Mouse (Mus musculus) lung, postnatal 0 days (tissue): Measurements from ENCODE around the gene Capn5. TPM values are rescaled to one million over a fixed set of nuclear protein-coding genes. Genes with fewer than 3 reads are reported as not detected.

ENCODE experiments used
- ATAC-seq: fragments of 200-750 bp; cut with Nextera tagmentation; 2 replicates; pipeline ENCODE4 v1.8.0; 2017; ENCODE audit warnings: moderate library complexity
- DNase-seq: peaks from one replicate; pipeline ENCODE4 v3.0.0-alpha.2; 2016; ENCODE audit warnings: low spot score
- H3K27ac ChIP-seq: fragments of 300-500 bp; sonication (generic); 2 replicates; pipeline ENCODE4 v1.5.1; 2014; ENCODE audit warnings: antibody characterized with exemption, mild to moderate bottlenecking, low read length, mixed read lengths
- H3K27me3 ChIP-seq: fragments of 300-500 bp; sonication (generic); replicated peaks from 2 replicates; pipeline ENCODE4 v1.6.1; 2014; ENCODE audit warnings: low read length, mixed read lengths; ENCODE audit not compliant: insufficient read depth
- H3K36me3 ChIP-seq: fragments of 300-500 bp; sonication (generic); 2 replicates; pipeline ENCODE4 v1.6.1; 2014; ENCODE audit warnings: low read length, mixed read lengths; ENCODE audit not compliant: insufficient read depth
- H3K4me1 ChIP-seq: fragments of 300-500 bp; sonication (generic); 2 replicates; pipeline ENCODE4 v1.6.1; 2014; ENCODE audit warnings: antibody characterized with exemption, low read depth, low read length, mixed read lengths; ENCODE audit not compliant: insufficient read depth
- H3K4me2 ChIP-seq: fragments of 300-500 bp; sonication (generic); replicated peaks from 2 replicates; pipeline ENCODE4 v1.6.1; 2014; ENCODE audit warnings: low read depth, mild to moderate bottlenecking, low read length, moderate library complexity, mixed read lengths
- H3K4me3 ChIP-seq: fragments of 300-500 bp; sonication (generic); 2 replicates; pipeline ENCODE4 v1.5.1; 2014; ENCODE audit warnings: low read depth, low read length
- H3K9ac ChIP-seq: fragments of 300-500 bp; sonication (generic); replicated peaks from 2 replicates; pipeline ENCODE4 v1.6.1; 2014; ENCODE audit warnings: low read depth, mild to moderate bottlenecking
- H3K9me3 ChIP-seq: fragments of 300-500 bp; sonication (generic); 2 replicates; pipeline ENCODE4 v1.6.1; 2016; ENCODE audit warnings: low read length, mixed read lengths
- CTCF ChIP-seq: IDR thresholded peaks from 2 replicates; pipeline ENCODE4 v1.5.1; 2016; ENCODE audit warnings: antibody characterized with exemption, mild to moderate bottlenecking
- EP300 ChIP-seq: IDR thresholded peaks from 2 replicates; pipeline ENCODE4 v1.6.1; 2016; ENCODE audit warnings: antibody characterized with exemption, mild to moderate bottlenecking, control low read depth
- WGBS: fragments of 180-500 bp; shearing (Covaris S2); extraction: QIAGEN DNeasy Blood & Tissue Kit; methylation state at CpG from one replicate; pipeline ENCODE4 v1.1.7; 2014; 5-methylcytosine and 5-hydroxymethylcytosine counted together
- polyA plus RNA-seq: library from polyadenylated mRNA; unstranded; fragments of >200 nt; fragmentation: Nextera tagmentation; extraction: Ambion mirVana; gene quantifications from 2 replicates; pipeline ENCODE4 v1.2.1, GENCODE M21; 2015

The Capn5 gene
- polyA plus RNA-seq, 1 experiment from 2014 or later: 5.2 TPM

GRCm38 (mm10) chr7:98146447-98146845 lies 31.6 kb downstream of the Capn5 start:
- ATAC-seq (no peak), DNase-seq (no peak)
- WGBS: 62% methylated on average over 8 of the region's 8 CpGs
- Histone ChIP-seq H3K27ac (no peak overlapping the region), H3K27me3 (no peaks in the 10 kb centered on the region), H3K4me1 (no peaks in the 10 kb centered on the region), H3K4me3 (no peak overlapping the region), H3K9ac (no peak overlapping the region), H3K36me3 (no peaks in the 10 kb centered on the region), H3K9me3 (no peaks in the 10 kb centered on the region), H3K4me2 (no peak overlapping the region)
- TF ChIP-seq CTCF: no peak
- no peak for TF ChIP-seq EP300

- Histone ChIP-seq H3K4me3 (no peak overlapping the region), H3K9ac (no peak overlapping the region), H3K36me3 (no peaks in the 10 kb centered on the region), H3K9me3 (no peaks in the 10 kb centered on the region), H3K27me3 (no peaks in the 10 kb centered on the region), H3K4me2 (no peak overlapping the region), H3K4me1 (no peaks in the 10 kb centered on the region), H3K27ac (no peak overlapping the region)
- DNase-seq (no peak), ATAC-seq (no peak)
- WGBS: 71% methylated on average over 11 of the region's 12 CpGs
- no peak for TF ChIP-seq CTCF
- no peak for TF ChIP-seq EP300
These were observed 32.1 kb downstream of the Capn5 start for GRCm38 (mm10) chr7:98145842-98146446.

- no peak within 1 kb of the TSS for H3K4me2 ChIP-seq
- TF ChIP-seq CTCF: no peak
- TF ChIP-seq EP300: no peak
- DNase-seq: no peak
- H3K9me3 ChIP-seq: no peaks in the 10 kb centered on the region
- no peaks in the 10 kb centered on the region for H3K36me3 ChIP-seq
- H3K4me3 ChIP-seq: no peak within 1 kb of the TSS
- H3K27me3 ChIP-seq: no peaks in the 10 kb centered on the region
- no peak within 1 kb of the TSS for H3K27ac ChIP-seq
- WGBS: 80% methylated on average over 5 of the region's 5 CpGs
- ATAC-seq: no peak
- H3K9ac ChIP-seq: no peak within 1 kb of the TSS
- no peaks in the 10 kb centered on the region for H3K4me1 ChIP-seq
These were observed 32.7 kb downstream of the Capn5 start, which contains the start of gene Omp for GRCm38 (mm10) chr7:98145402-98145801. Omp (minus strand) TSS chr7:98145502.

GRCm38 (mm10) chr7:98142648-98143047 lies 35.4 kb downstream of the Capn5 start:
- H3K27me3 ChIP-seq: no peaks in the 10 kb centered on the region
- no peak overlapping the region for H3K9ac ChIP-seq
- ATAC-seq (no peak), DNase-seq (no peak)
- TF ChIP-seq EP300: no peak
- TF ChIP-seq CTCF: no peak
- no peaks in the 10 kb centered on the region for H3K4me1 ChIP-seq
- 88% methylated on average over 3 of the region's 3 CpGs for WGBS
- H3K36me3 ChIP-seq: no peaks in the 10 kb centered on the region
- H3K27ac ChIP-seq: no peak overlapping the region
- no peak overlapping the region for H3K4me3 ChIP-seq
- no peak overlapping the region for H3K4me2 ChIP-seq
- H3K9me3 ChIP-seq: no peaks in the 10 kb centered on the region

GRCm38 (mm10) chr7:98142247-98142646 lies 35.8 kb downstream of the Capn5 start:
- Histone ChIP-seq H3K36me3 (no peaks in the 10 kb centered on the region), H3K4me3 (no peak overlapping the region), H3K9ac (no peak overlapping the region), H3K9me3 (no peaks in the 10 kb centered on the region), H3K27ac (no peak overlapping the region), H3K27me3 (no peaks in the 10 kb centered on the region), H3K4me2 (no peak overlapping the region), H3K4me1 (no peaks in the 10 kb centered on the region)
- DNase-seq (no peak), ATAC-seq (no peak)
- no peak for TF ChIP-seq EP300
- TF ChIP-seq CTCF: no peak
- WGBS: 73% methylated on average over 8 of the region's 8 CpGs

GRCm38 (mm10) chr7:98141206-98141605 lies 36.9 kb downstream of the Capn5 start:
- Histone ChIP-seq H3K27ac (no peak overlapping the region), H3K4me1 (no peaks in the 10 kb centered on the region), H3K27me3 (no peaks in the 10 kb centered on the region), H3K9me3 (no peaks in the 10 kb centered on the region), H3K4me2 (no peak overlapping the region), H3K4me3 (no peak overlapping the region), H3K36me3 (no peaks in the 10 kb centered on the region), H3K9ac (no peak overlapping the region)
- ATAC-seq (peak; percentile 37; the same call in 1 of the 2 replicates), DNase-seq (peak; percentile 22)
- 58% methylated on average over 3 of the region's 3 CpGs for WGBS
- TF ChIP-seq CTCF: peak; percentile 52
- no peak for TF ChIP-seq EP300

- WGBS: 43% methylated on average over 2 of the region's 2 CpGs
- Histone ChIP-seq H3K4me3 (no peak overlapping the region), H3K9me3 (no peaks in the 10 kb centered on the region), H3K9ac (no peak overlapping the region), H3K27ac (no peak overlapping the region), H3K36me3 (no peaks in the 10 kb centered on the region), H3K4me1 (no peaks in the 10 kb centered on the region), H3K27me3 (no peaks in the 10 kb centered on the region), H3K4me2 (no peak overlapping the region)
- ATAC-seq (no peak), DNase-seq (no peak)
- TF ChIP-seq EP300 (no peak), CTCF (no peak)
These were observed 37.5 kb downstream of the Capn5 start for GRCm38 (mm10) chr7:98140597-98140996.
